Mouse (Mus musculus) intestine, postnatal 0 days (tissue): ENCODE results near the gene Car5a. TPM values are rescaled to one million over a fixed set of nuclear protein-coding genes. Genes with fewer than 3 reads are reported as not detected.

Experiments
- ATAC-seq: fragments of 200-750 bp; cut with Nextera tagmentation; 2 replicates; pipeline ENCODE4 v1.8.0; 2017; ENCODE audit warnings: mild to moderate bottlenecking, moderate TSS enrichment, moderate library complexity
- H3K27ac ChIP-seq: fragments of 300-500 bp; sonication (generic); 2 replicates; pipeline ENCODE4 v1.5.1; 2014; ENCODE audit warnings: mild to moderate bottlenecking, low read depth, low read length, moderate library complexity
- H3K27me3 ChIP-seq: fragments of 300-500 bp; sonication (generic); replicated peaks from 2 replicates; pipeline ENCODE4 v1.6.1; 2014; ENCODE audit warnings: low read length, mixed read lengths; ENCODE audit not compliant: control insufficient read depth, insufficient read depth
- H3K36me3 ChIP-seq: fragments of 300-500 bp; sonication (generic); 2 replicates; pipeline ENCODE4 v1.6.1; 2014; ENCODE audit warnings: mild to moderate bottlenecking, moderate library complexity; ENCODE audit not compliant: control insufficient read depth, insufficient read depth
- H3K4me1 ChIP-seq: fragments of 300-500 bp; sonication (generic); replicated peaks from 2 replicates; pipeline ENCODE4 v1.6.1; 2014; ENCODE audit warnings: antibody characterized with exemption, low read length, mixed read lengths; ENCODE audit not compliant: control insufficient read depth, insufficient read depth
- H3K4me2 ChIP-seq: fragments of 300-500 bp; sonication (generic); replicated peaks from 2 replicates; pipeline ENCODE4 v1.6.1; 2014; ENCODE audit warnings: low read depth, mild to moderate bottlenecking, moderate library complexity
- H3K4me3 ChIP-seq: fragments of 300-500 bp; sonication (generic); 2 replicates; pipeline ENCODE4 v1.5.1; 2014; ENCODE audit warnings: low read depth, low read length
- H3K9ac ChIP-seq: fragments of 300-500 bp; sonication (generic); 2 replicates; pipeline ENCODE4 v1.6.1; 2014; ENCODE audit warnings: mild to moderate bottlenecking, low read depth, low read length
- H3K9me3 ChIP-seq: fragments of 300-500 bp; sonication (generic); 2 replicates; pipeline ENCODE4 v1.6.1; 2016; ENCODE audit warnings: mixed run types; ENCODE audit not compliant: control insufficient read depth
- CTCF ChIP-seq: sonication (generic); IDR thresholded peaks from 2 replicates; pipeline ENCODE4 v1.5.1; 2016; ENCODE audit warnings: low read depth, mild to moderate bottlenecking, control low read depth, antibody characterized with exemption, moderate library complexity
- WGBS: fragments of 180-500 bp; shearing (Covaris S2); extraction: QIAGEN DNeasy Blood & Tissue Kit; methylation state at CpG from one replicate; pipeline ENCODE4 v1.1.7; 2014; 5-methylcytosine and 5-hydroxymethylcytosine counted together
- polyA plus RNA-seq: library from polyadenylated mRNA; unstranded; fragments of >200 nt; fragmentation: Nextera tagmentation; extraction: Ambion mirVana; gene quantifications from 2 replicates; pipeline ENCODE4 v1.2.1, GENCODE M21; 2015

Car5a gene
- polyA plus RNA-seq, 1 experiment from 2014 or later = 10.1 TPM

DNA sequence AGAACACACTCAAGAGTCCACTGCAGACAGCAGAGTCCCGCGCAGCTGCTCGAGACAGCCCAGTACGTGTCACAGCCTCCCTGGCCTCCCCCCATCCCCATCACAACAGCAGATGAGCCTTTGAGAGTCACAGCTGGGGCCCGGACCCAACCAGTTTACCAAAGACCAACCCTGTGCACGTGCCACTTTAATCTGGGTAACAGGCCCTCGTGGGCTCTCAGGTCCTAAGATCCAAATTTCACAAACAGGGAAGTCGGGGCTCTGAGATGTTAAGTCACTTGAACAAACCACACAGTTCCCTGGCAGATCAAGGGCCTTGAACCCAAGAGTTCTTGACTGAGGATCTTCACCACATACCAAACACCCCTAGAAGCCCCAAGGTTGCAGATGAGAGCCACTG, 23.1 kb downstream of the Car5a start:
- TF ChIP-seq CTCF = no peak
- Histone ChIP-seq H3K4me1 (no peaks in the 10 kb centered on the region), H3K9ac (no peak overlapping the region), H3K4me2 (no peak overlapping the region), H3K36me3 (no peaks in the 10 kb centered on the region), H3K9me3 (no peaks in the 10 kb centered on the region), H3K27me3 (no peaks in the 10 kb centered on the region), H3K27ac (no peak overlapping the region), H3K4me3 (no peak overlapping the region)
- ATAC-seq = no peak
- 74% methylated on average over 8 of the region's 8 CpGs for WGBS

DNA sequence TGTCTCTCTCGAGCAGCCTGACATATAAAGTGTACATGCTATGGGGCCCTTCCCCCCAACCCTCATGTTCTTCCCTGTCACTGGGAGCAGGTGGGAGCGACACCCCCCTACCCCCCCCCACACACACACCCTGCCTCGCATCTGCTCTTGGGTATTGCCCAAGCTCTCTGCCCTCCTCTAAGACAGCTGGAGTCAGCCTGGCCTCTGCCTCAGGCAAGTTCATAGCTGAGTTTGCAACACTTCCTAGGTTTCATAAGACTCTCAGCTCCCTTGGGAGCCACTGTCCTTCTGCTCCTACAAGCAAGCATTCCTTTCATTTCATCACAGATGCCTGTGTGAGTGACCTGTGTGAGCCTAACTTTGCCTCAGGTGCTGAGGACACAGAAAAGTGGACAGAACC, 25.0 kb downstream of the Car5a start:
- TF ChIP-seq CTCF = no peak

DNA sequence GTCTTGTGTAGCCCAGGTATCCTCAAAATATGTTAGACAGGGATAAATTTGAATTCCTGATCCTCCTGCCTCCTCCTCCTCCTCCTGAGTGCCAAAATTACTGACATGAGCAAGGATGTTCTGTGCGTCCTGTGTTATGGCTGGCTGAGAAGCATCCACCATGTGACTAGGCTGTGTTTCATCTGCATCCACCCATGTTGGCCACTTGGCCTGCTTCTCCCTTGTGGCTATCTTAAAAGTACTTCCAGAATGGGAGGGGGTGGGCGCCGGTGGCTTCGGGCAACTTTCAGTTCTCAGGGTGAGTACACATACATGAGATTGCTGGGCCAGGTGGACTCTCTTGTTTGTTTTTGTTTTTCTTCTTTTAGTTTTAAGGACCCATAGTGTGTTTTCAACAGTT, 25.5 kb downstream of the Car5a start:
- Histone ChIP-seq H3K36me3 (no peaks in the 10 kb centered on the region), H3K9me3 (no peaks in the 10 kb centered on the region), H3K4me1 (no peaks in the 10 kb centered on the region), H3K4me3 (no peak overlapping the region), H3K27ac (no peak overlapping the region), H3K4me2 (no peak overlapping the region), H3K27me3 (no peaks in the 10 kb centered on the region), H3K9ac (no peak overlapping the region)
- no peak for TF ChIP-seq CTCF
- WGBS = 60% methylated on average over 4 of the region's 4 CpGs
- no peak for ATAC-seq

More for the DNA sequence above, 25.0 kb downstream of the Car5a start:
- Histone ChIP-seq H3K27ac (no peak overlapping the region), H3K4me2 (no peak overlapping the region), H3K4me1 (no peaks in the 10 kb centered on the region), H3K27me3 (no peaks in the 10 kb centered on the region), H3K9ac (no peak overlapping the region), H3K4me3 (no peak overlapping the region), H3K9me3 (no peaks in the 10 kb centered on the region), H3K36me3 (no peaks in the 10 kb centered on the region)
- 32% methylated on average over 3 of the region's 3 CpGs for WGBS
- no peak for ATAC-seq

GRCm38 (mm10) chr8:121913378-121913777, 31.3 kb downstream of the Car5a start:
- H3K27me3 ChIP-seq = no peaks in the 10 kb centered on the region
- no peak overlapping the region for H3K27ac ChIP-seq
- no peak for ATAC-seq
- no peak for TF ChIP-seq CTCF
- H3K36me3 ChIP-seq = no peaks in the 10 kb centered on the region
- WGBS = 69% methylated on average over 8 of the region's 8 CpGs
- no peaks in the 10 kb centered on the region for H3K4me1 ChIP-seq
- H3K9me3 ChIP-seq = no peaks in the 10 kb centered on the region
- H3K9ac ChIP-seq = no peak overlapping the region
- no peak overlapping the region for H3K4me3 ChIP-seq
- H3K4me2 ChIP-seq = no peak overlapping the region

GRCm38 (mm10) chr8:121912831-121913230, 31.9 kb downstream of the Car5a start:
- Histone ChIP-seq H3K4me1 (no peaks in the 10 kb centered on the region; the same call in 1 of the 2 replicates), H3K4me3 (no peak overlapping the region), H3K9ac (no peak overlapping the region), H3K27ac (no peak overlapping the region), H3K4me2 (no peak overlapping the region), H3K27me3 (no peaks in the 10 kb centered on the region), H3K36me3 (no peaks in the 10 kb centered on the region), H3K9me3 (no peaks in the 10 kb centered on the region)
- ATAC-seq = no peak
- no peak for TF ChIP-seq CTCF
- 66% methylated on average over 3 of the region's 3 CpGs for WGBS

GRCm38 (mm10) chr8:121911987-121912386, 32.7 kb downstream of the Car5a start:
- no peak for TF ChIP-seq CTCF
- Histone ChIP-seq H3K4me2 (no peak overlapping the region), H3K36me3 (no peaks in the 10 kb centered on the region), H3K27ac (no peak overlapping the region), H3K9me3 (no peaks in the 10 kb centered on the region), H3K4me3 (no peak overlapping the region), H3K4me1 (no peaks in the 10 kb centered on the region; the same call in 1 of the 2 replicates), H3K27me3 (no peaks in the 10 kb centered on the region), H3K9ac (no peak overlapping the region)
- 64% methylated on average over 7 of the region's 7 CpGs for WGBS
- no peak for ATAC-seq

DNA sequence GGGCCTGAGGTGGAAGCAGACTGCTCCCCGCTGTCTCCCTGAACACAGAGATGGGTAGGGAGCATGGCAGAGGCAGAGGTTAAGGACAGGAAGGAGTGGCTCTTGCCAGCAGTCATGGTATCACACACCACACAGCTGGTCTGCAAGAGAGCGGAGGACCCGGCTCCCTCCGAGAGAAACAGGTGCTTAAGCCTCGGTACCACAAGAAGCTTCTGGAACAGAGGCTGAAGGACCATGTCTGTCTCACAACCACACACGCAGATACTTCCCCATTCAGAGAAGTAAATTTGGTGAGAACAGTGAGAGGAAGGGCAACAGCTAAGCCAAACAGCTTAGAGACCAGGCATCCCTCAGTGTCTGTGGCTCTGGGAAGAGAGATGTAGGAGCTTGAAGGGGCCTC, 33.3 kb downstream of the Car5a start:
- Histone ChIP-seq H3K9me3 (no peaks in the 10 kb centered on the region), H3K27ac (no peak overlapping the region; the same call in 1 of the 2 replicates), H3K4me3 (no peak overlapping the region), H3K4me2 (no peak overlapping the region), H3K36me3 (no peaks in the 10 kb centered on the region), H3K27me3 (no peaks in the 10 kb centered on the region), H3K4me1 (no peaks in the 10 kb centered on the region; the same call in 1 of the 2 replicates), H3K9ac (no peak overlapping the region)
- 84% methylated on average over 6 of the region's 6 CpGs for WGBS
- ATAC-seq = no peak
- no peak for TF ChIP-seq CTCF
